Mouse (Mus musculus): ENCODE measurements around the gene Ctsz. TPM values are rescaled to one million over a fixed set of nuclear protein-coding genes. Genes with fewer than 3 reads are reported as not detected.

Ctsz gene
- polyA plus RNA-seq (2015; fragmentation: Illumina TruSeq; extraction: RNeasy Lipid Tissue Mini Kit (QIAGEN cat#74804); ENCODE audit: low read depth, low replicate concordance): 52.0 TPM

GRCm38 (mm10) chr2:174438737-174439449, at the start of gene Ctsz:
Gene Ctsz (minus strand): TSS chr2:174439039.

GRCm38 (mm10) chr2:174472818-174473549, 34.1 kb upstream of the Ctsz start, which contains the start of gene Prelid3b:
Gene Prelid3b (minus strand): TSS chr2:174473081.

DNA sequence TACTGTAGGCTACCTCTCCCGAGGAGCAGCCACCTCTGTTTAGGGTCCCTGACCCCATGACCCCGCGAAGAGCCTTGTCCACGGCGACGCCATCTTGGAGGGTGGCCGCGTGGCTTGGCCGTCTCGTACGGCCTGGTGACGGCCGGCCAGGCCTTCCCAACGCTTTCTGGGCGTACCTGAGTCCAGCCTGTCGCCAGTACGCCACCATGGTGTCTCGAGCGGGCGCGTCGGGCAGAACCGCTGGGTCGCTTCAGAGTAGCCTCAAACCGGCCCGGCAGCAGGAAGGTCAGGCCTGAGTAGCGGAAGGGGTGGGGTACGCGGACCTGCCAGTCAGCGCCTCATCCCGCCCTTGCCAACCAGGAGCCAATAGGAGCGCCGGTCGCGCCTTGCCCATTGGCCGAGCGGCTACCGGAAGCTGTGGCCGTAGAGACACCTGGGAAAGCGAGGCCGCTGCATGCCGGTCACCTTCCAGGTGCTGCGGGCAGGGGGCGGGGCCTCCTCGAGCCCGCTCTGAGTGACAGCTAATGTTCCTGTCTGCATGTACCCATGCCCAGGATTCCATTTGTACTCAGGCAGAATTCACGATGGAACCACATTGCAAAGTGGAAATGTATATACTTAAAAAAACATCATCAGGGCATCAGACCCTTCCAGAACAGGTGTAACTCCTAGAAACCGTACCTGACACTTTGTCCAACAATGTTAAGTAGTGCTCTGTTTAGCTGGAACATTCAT, 25.1 kb upstream of the Ctsz start, which contains the start of gene Atp5e:
Atp5e (minus strand) TSS at position 317 of the 735 bp plus-strand sequence.

GRCm38 (mm10) chr2:174450353-174450752, 11.5 kb upstream of the Ctsz start, which contains the start of gene Tubb1:
Gene Tubb1 (plus strand): TSS chr2:174450695.

DNA sequence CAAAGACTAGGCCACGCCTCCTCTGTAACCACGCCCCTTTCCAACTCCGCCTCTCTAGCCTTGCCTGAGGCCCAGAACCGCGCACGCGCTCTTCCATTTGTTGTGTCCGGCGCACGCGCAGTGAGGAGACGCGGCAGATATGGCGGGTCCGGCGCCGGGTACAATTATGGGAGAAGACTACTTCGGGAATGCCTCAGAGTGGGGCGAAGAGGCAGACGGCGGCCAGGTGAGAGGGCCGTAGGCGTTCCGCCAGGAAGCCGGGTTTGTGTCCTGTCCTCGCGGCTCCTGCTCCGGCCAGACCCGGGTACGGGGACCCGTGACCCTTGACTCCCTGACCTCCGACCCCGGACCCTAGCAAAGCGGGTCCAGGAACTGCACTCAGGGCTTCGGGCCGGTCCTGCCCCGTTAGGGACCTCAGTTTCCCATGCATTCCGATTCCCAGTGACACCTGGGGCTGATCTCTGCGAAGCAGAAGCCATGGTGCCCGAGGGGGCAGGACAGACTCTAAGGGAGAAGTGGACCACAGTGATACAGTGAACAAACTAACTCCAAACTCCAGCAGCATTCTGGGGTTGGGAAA, 23.0 kb downstream of the Ctsz start, which contains the start of gene Nelfcd:
Nelfcd (plus strand) TSS at position 74 of the 580 bp plus-strand sequence.

Other genes with a start within 250 kb of the Ctsz start
- gene Gnas, start 154.7 kb downstream of the Ctsz start, polyA plus RNA-seq (2015; fragmentation: Illumina TruSeq; extraction: RNeasy Lipid Tissue Mini Kit (QIAGEN cat#74804); ENCODE audit: low read depth, low replicate concordance): 1,859 TPM
- not detected for gene Gm20721, start 92.3 kb downstream of the Ctsz start, polyA plus RNA-seq (2015; fragmentation: Illumina TruSeq; extraction: RNeasy Lipid Tissue Mini Kit (QIAGEN cat#74804); ENCODE audit: low read depth, low replicate concordance)
- gene Nelfcd, start 23.2 kb downstream of the Ctsz start, polyA plus RNA-seq (2015; fragmentation: Illumina TruSeq; extraction: RNeasy Lipid Tissue Mini Kit (QIAGEN cat#74804); ENCODE audit: low read depth, low replicate concordance): 49.5 TPM
- not detected for gene Tubb1, start 11.7 kb upstream of the Ctsz start, polyA plus RNA-seq (2015; fragmentation: Illumina TruSeq; extraction: RNeasy Lipid Tissue Mini Kit (QIAGEN cat#74804); ENCODE audit: low read depth, low replicate concordance)
- gene Atp5e, start 25.1 kb upstream of the Ctsz start, polyA plus RNA-seq (2015; fragmentation: Illumina TruSeq; extraction: RNeasy Lipid Tissue Mini Kit (QIAGEN cat#74804); ENCODE audit: low read depth, low replicate concordance): 762 TPM
- 90.7 TPM for gene Prelid3b, start 34.0 kb upstream of the Ctsz start, polyA plus RNA-seq (2015; fragmentation: Illumina TruSeq; extraction: RNeasy Lipid Tissue Mini Kit (QIAGEN cat#74804); ENCODE audit: low read depth, low replicate concordance)
- gene Zfp831, start 204.5 kb upstream of the Ctsz start, polyA plus RNA-seq (2015; fragmentation: Illumina TruSeq; extraction: RNeasy Lipid Tissue Mini Kit (QIAGEN cat#74804); ENCODE audit: low read depth, low replicate concordance): 6.0 TPM

All from brain, adult 10 weeks (tissue).